Mouse (Mus musculus) left cerebral cortex, postnatal 10 days (tissue): ENCODE measurements around the gene Aasdhppt. TPM values are rescaled to one million over a fixed set of nuclear protein-coding genes. Genes with fewer than 3 reads are reported as not detected.

Source experiments
- microRNA-seq: library from miRNA; unstranded; fragments of <30 nt; microRNA quantifications from one replicate; pipeline ENCODE4 v1.2.0, GENCODE M21; 2022
- total RNA-seq, 2 experiments: library from RNA; stranded (reverse); gene quantifications; 2 replicates each; pipeline ENCODE4 v1.2.3; 2021

Gene Aasdhppt
- total RNA-seq, 2 experiments from 2014 or later, result 25.6 to 27.1 TPM

Small RNA genes lying within 50 kb of the gene (microRNA-seq; reads per million reads assigned to microRNA genes)
- not detected for gene Gm22195

Other genes with a start within 250 kb of the Aasdhppt start
- gene Kbtbd3, start 362 bp upstream of the Aasdhppt start, total RNA-seq, result 1 to 10 TPM; 8.2 to 9.2 TPM
- 10 to 100 TPM; 47.3 to 47.5 TPM for gene Msantd4, start 67.1 kb upstream of the Aasdhppt start, total RNA-seq